Mouse (Mus musculus): ENCODE measurements around the gene Nfya.
"Not testable (repeated sequence)": the region's sequence is repeated elsewhere in the genome, so short reads cannot be mapped to it uniquely, and the experiment has no call there.

The Nfya gene

DNA sequence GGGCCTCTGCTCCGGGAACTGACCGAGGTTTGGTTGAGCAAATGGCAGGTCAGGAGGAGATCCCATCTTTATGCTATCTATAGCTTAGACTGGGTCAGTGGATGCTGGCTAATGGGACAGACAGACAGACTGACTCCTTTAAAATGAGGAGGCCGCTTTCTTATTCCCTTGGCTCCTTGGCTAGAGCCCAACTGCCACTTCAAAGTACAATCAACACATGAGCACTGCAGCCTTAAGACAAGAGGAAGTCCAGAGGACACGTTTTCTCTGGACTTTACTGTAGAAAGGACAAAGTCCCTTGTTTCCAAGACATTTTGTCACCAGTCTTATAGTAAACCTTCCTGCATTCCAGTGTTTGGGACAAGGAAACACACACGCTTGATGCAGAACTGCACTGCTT lies 18.3 kb downstream of the Nfya start:
- no peak for DNase-seq (ENCODE audit: low spot score)

DNA sequence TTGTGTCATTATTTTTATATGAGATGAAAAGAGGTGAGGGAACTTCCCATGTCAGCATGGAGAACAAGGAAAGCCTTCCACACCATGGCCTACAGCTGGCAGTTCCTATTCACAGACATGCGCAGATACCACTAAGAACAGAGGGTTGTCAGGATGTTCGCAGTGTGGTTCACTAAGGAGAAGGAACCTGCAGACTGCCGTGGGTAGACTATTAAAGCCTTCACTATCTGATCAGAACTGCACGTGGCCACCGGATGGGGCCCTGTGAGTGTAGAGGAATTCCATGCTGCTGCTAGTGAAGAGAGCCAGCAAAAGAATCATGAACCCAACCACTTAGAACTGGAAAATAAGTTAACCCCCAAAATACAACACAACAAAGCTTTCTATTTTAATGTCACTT lies 20.3 kb downstream of the Nfya start:
- no peak for DNase-seq (ENCODE audit: low spot score)

- no peak for DNase-seq (ENCODE audit: low spot score)
These were observed 21.0 kb downstream of the Nfya start for GRCm38 (mm10) chr17:48388666-48389065.

DNA sequence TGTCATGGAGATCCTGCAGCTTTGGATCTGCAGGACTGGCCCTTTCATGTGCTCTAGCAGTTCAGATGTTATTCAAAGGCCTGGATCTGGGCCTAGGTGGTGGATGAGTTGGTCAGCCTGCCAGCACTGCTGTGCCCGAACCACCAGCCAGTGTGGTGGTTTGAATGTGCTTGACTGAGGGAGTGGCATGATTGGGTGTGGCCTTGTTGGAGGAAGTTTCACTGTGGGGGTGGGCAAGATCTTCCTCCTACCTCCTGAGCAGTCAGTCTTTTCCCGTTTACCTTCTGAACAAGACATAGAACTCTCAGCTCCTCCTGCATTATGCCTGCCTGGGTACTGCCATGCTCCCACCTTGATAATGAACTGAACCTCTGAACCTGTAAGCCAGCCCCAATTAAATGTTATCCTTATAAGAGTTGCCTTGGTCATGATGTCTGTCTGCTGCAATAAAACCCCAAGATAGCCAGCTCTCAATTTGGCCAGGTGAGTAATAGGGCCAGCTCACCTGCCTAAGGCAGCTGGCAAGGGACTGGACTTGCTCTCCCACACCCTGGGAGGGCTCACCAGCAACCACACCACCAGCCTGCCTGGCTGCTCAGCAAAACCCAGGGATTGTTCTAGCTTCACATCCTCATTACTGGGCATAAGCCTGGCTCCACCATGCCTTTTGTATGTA lies 23.8 kb downstream of the Nfya start:
- no peak for DNase-seq (ENCODE audit: low spot score)

DNA sequence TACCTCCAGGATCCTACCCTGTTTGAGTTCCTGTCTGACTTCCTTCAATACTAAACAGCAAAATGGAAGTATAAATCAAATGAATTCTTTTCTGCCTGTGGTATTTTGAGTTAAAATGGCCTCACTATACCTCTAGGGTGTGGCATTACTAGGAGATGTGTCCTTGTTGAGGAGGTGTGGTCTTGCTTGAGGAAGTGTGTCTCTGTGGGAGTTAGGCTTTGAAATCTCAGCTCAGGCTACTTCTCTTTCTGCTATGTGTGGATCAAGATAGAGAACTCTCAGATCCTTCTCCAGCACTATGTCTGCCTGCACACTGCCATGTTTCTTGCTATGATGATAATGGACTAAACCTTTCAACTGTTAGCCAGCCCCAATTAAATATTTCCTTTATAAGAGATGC lies 30.7 kb downstream of the Nfya start:
- DNase-seq (ENCODE audit: low spot score), result no peak

DNA sequence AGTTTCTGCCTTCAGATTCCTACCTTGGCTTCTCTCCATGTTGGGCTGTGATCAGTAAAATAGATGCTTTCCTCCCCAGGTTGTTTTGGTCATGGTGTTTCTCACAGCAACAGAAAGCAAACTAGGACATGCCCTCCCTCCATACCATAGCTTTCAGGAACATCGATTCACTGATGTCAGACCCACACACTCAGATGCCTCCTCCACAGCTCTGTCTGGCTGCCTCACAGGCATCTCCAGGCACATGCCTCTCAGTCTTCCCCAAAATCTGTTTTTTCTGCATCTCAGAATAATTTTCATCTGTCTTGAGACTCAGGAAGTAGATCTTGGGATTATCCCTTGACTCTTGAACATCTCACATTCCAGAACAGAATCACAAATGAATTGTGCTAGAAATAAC lies 33.6 kb downstream of the Nfya start:
- DNase-seq (ENCODE audit: low spot score), result no peak

- no peak for DNase-seq (ENCODE audit: low spot score)
These were observed 36.7 kb downstream of the Nfya start for GRCm38 (mm10) chr17:48372987-48373386.

DNA sequence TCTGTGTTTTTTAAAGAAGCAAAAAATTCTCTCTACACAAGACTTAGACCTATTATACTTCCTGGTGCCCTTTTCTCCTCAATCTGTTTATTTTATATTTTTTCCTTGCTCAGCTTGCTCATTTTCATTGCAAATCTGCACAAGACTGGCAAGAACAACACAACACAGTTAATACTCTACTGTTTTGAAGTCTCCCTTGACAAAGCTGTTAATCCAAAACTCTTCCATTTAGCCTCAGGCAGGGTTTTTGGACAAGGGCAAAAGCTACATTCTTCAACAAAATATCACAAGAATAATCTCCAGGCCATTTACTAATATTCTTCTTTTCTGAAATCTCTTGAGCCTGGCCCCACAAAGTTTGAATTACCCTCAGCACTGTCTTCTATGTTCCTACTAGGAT lies 38.1 kb downstream of the Nfya start:
- DNase-seq (ENCODE audit: low spot score), result no peak

DNA sequence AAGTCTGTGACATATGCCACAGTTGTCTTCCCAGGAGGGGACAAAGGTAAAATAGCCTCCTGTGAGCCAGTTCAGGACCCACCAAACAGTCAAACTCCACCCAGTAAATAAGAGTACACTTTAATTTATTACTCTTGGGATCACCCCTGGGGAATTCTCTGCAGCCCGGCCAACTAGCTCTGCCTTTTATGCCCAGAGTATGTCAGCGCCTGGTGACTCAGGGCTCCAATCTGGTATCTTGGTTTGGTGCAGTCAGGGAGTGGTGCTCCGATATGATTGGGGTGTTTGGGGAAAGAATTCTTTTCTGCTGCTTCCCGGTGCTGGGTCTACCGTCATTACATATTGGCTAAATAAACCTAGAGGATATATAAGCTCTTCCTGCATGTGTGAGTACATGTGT lies 42.9 kb downstream of the Nfya start:
- no peak for DNase-seq (ENCODE audit: low spot score)

- no peak for DNase-seq (ENCODE audit: low spot score)
These were observed 44.1 kb downstream of the Nfya start for GRCm38 (mm10) chr17:48365511-48366155.

DNA sequence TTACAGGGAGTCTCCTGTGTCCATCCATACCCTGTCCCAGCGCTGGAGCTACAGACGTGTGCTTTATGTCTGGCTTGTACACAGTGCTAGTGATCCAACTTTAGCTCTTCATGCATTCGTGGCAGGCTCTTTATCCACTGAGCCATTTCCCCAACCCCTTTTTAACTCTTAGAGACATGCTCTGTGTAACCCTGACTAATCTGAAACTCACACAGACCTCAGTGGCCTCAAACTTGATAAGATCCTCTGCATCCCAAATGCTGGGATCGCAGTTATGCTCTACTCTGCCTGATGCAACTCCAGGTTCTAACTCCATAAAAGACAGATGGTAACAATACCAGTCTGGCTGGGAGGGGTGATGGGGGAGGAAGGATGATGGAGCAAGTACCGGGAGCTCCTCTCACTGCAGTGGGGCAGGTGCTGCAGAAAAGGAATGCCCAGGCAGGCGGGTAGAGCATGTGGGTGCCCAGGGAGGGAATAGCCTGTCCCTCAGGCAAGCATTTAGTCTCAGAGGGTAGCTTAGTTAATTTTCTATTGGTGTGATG lies 46.2 kb downstream of the Nfya start:
- DNase-seq (ENCODE audit: low spot score), result no peak

GRCm38 (mm10) chr17:48362966-48363365 lies 46.7 kb downstream of the Nfya start:
- DNase-seq (ENCODE audit: low spot score), result no peak

GRCm38 (mm10) chr17:48362346-48362745 lies 47.4 kb downstream of the Nfya start:
- DNase-seq (ENCODE audit: low spot score), result no peak

DNA sequence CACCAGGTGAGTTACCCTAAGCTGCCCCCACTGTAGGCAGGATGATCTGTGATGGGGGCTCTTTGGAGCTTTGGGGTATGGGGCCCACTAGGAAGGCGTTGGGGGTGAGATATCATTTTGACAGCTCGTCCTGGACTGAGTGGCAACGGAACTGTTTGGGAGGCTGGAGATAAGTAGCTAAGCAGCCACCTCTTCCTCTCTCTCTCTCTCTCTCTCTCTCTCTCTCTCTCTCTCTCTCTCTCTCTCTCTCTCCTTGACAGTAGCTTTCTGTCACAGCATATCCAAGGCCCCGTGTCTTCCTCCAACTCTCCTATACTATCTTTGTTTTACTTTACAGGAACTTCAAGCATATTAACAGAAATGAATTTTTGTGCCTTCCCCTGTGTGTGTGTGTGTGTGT lies 49.2 kb downstream of the Nfya start:
- no peak for DNase-seq (ENCODE audit: low spot score)

DNA sequence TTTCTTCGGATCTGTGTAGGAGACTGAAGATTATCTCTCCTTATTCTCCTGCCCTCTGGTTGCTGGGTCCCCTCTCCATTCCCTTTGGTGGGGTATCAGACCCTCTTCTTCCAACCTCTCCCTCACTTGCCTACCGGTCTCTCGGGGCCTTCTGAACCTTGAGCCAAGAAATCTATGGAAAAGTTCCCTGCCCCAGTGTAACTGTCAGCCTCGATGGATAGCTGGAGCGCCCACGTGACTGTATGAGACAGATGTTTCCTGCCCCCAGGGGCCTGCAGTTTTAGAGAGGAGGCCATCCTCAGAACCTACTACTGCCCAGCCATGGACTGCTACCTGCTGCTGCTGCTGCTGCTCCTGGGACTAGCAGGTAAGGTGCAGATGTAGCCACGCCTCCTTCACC lies 50.1 kb downstream of the Nfya start, which contains the start of gene Treml1:
Treml1 (plus strand) TSS at position 301 of the 400 bp plus-strand sequence.
- DNase-seq (ENCODE audit: low spot score), result no peak

- no peak for DNase-seq (ENCODE audit: low spot score)
These were observed 51.8 kb downstream of the Nfya start for GRCm38 (mm10) chr17:48357892-48358291.

DNA sequence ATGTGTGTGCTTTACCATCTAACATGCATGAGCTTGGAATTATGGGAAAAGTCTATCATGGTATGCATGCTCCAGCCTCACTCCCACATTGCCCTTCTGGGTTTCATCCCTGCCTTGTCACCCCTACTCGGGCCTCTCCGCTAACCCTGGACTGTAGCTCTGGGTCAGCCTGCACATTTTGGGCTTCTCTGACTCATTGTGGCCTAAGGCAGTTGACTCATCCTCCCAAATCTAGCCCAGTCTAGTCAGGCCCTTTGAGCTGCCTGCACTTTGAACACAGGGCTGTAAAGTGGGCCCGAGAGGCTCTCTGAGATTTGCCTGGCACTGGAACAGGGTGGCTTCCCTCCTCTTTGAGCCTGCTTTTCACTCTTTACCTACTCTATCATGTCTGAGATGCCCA lies 53.9 kb downstream of the Nfya start:
- DNase-seq (ENCODE audit: low spot score), result no peak

DNA sequence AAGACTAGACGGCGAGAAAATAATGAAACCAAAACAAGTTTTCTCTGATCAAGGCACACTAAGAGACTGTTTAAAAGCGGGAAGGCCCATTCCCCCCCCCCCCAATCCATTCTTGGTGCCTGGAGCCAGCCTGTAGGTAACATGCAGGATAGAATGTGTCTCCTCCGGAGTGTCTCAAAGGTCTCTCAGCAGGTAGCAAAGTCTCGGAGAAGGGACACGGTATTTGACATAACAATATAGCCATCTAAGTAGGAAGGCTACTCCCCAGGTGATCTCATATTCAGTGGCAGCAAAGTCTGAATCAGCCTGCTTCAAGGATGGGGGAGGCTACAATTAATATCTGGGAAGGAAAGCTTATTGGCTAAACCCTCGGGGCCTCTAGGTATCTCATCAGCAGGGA lies 56.7 kb downstream of the Nfya start:
- DNase-seq (ENCODE audit: low spot score), result not testable (repeated sequence)

DNA sequence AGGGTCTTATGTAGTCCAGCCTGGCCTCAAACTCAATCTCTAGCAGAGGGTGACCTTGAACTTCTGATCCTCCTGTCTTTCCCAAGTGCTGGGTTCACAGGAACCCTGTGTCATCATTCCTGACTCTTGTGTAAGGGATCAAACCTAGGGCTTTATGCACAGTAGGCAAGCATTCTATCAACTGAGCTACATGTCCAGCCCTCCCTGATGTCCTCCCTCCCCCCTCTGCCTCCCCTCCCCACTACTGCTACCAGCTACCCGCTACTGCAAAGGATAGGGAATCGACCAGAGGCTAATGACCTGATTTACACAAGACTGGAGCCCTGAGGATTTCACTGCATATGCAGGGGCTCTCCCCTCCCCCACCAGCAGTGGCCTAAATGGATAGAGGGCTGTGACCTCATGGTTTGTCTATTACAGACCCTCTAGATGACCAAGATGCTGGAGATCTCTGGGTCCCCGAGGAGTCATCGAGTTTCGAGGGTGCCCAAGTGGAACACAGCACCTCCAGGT lies 59.0 kb downstream of the Nfya start:
- no peak for DNase-seq (ENCODE audit: low spot score)

DNA sequence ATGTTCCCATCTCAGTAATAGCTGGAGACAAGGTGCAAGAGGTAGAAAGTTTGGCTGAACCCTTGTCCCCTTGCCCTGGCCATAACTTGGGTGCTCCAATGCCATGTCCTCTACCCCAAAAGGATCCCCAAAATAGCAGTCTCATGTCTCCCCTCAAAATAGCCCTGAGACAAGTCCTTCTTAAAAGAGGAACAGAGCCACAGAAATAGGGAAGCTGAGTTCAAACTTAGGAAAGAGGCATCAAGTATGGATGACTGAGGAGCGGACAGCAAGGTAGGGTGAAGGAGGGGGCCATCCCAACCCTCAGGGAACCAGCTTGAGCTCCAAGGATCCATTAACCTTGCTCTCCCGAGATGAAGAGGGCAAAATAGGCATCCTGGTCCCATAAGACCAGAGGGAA lies 62.4 kb downstream of the Nfya start:
- no peak for DNase-seq (ENCODE audit: low spot score)

GRCm38 (mm10) chr17:48346834-48347233 lies 62.9 kb downstream of the Nfya start:
- no peak for DNase-seq (ENCODE audit: low spot score)

- no peak for DNase-seq (ENCODE audit: low spot score)
These were observed 63.5 kb downstream of the Nfya start, which contains the start of gene Trem2 for GRCm38 (mm10) chr17:48346231-48346630. Gene Trem2 (plus strand): TSS chr17:48346401.

DNA sequence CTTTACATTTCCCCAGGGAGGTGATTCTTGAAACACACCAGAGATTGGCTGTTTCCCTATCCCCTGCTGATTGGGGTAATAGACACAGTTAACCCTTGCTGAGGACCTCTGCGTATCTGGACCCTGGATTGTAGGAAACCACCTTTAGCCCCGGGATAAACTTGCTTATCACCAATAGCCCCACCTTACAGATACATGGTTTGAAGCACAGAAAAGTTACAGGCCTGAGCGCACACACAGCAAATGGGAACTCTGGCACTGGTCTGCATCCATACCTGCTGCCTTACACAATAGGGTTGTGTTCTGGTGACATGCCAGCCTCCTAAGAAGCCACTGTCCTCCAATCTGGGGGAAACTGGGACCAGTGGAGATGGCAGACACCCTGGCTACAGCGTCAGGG lies 63.9 kb downstream of the Nfya start:
- no peak for DNase-seq (ENCODE audit: low spot score)
